Mouse (Mus musculus): ENCODE data around the gene Ephb2. TPM values are rescaled to one million over a fixed set of nuclear protein-coding genes. Genes with fewer than 3 reads are reported as not detected.

The Ephb2 gene
- polyA plus RNA-seq, 1 experiment from 2014 or later, result 2.3 TPM

DNA sequence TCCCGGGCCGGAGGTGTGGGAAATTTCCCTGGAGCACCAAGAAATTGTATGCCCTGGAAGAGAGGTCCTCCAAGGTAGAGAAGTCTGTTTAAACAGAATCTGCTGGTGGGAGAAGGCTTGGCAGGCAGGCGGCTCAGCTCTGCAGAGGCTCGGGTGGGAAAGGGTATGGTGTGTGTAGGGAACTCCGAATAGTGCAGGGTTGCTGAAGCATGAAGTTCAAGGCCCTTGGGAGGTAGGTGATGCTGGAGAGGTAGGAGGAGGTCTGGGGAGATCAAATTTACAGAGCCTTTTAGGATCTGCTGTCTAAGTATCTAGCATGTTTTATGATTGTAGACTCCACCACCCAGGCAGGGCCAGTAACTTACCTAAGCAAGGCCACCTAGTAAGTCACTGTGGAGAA, 130.7 kb downstream of the Ephb2 start:
- no peaks in the 10 kb centered on the region for H3K36me3 ChIP-seq (ENCODE audit: control insufficient read depth, insufficient read depth, low read length)
- no peak overlapping the region for H3K27ac ChIP-seq (replicated peaks)
- H3K4me2 ChIP-seq (replicated peaks; ENCODE audit: low read depth), result no peak overlapping the region
- DNase-seq (ENCODE audit: low spot score), result no peak
- no peak for ATAC-seq (ENCODE audit: low FRiP score, low TSS enrichment)
- no peak overlapping the region for H3K9ac ChIP-seq (ENCODE audit: low read length)
- no peaks in the 10 kb centered on the region for H3K9me3 ChIP-seq (ENCODE audit: control insufficient read depth, low read length)
- 75% methylated on average over 5 of the region's 5 CpGs for WGBS
- no peak overlapping the region for H3K4me3 ChIP-seq (ENCODE audit: low read depth, low read length)
- TF ChIP-seq CTCF (IDR thresholded peaks at IDR 0.05; ENCODE audit: low read depth), result no peak
- no peak for TF ChIP-seq EP300 (optimal IDR thresholded peaks at IDR 0.05)
- H3K27me3 ChIP-seq (ENCODE audit: control insufficient read depth, insufficient read depth, low read length), result no peaks in the 10 kb centered on the region
- no peaks in the 10 kb centered on the region for H3K4me1 ChIP-seq (replicated peaks; ENCODE audit: control insufficient read depth, insufficient read depth)

DNA sequence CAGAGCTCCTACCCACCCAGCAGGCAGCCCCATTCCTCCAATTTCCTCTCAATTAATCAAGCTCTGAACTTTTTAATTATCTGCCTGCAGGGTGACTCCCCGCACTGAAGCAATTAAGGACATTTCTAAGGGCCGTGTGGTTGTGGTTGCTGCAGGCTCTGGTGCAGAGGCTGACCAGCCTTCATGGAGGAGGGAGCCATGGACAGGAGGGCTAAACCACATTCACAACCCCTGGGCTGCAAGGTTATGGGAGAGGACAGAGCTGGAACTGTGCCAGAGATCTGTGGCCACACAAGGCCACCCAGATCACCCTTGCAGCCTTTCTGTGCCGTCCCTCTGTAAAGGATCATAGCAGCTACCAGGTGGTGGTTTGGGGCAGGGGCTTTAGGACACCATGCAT, 131.2 kb downstream of the Ephb2 start:
- Histone ChIP-seq H3K27me3 (ENCODE audit: control insufficient read depth, insufficient read depth, low read length) (no peaks in the 10 kb centered on the region), H3K4me1 (replicated peaks; ENCODE audit: control insufficient read depth, insufficient read depth) (no peaks in the 10 kb centered on the region), H3K4me3 (ENCODE audit: low read depth, low read length) (no peak overlapping the region), H3K9ac (ENCODE audit: low read length) (no peak overlapping the region), H3K9me3 (ENCODE audit: control insufficient read depth, low read length) (no peaks in the 10 kb centered on the region), H3K4me2 (replicated peaks; ENCODE audit: low read depth) (no peak overlapping the region), H3K27ac (replicated peaks) (no peak overlapping the region), H3K36me3 (ENCODE audit: control insufficient read depth, insufficient read depth, low read length) (no peaks in the 10 kb centered on the region)
- 72% methylated on average over 3 of the region's 3 CpGs for WGBS
- no peak for ATAC-seq (ENCODE audit: low FRiP score, low TSS enrichment)
- no peak for TF ChIP-seq CTCF (IDR thresholded peaks at IDR 0.05; ENCODE audit: low read depth)
- TF ChIP-seq EP300 (optimal IDR thresholded peaks at IDR 0.05), result no peak
- DNase-seq (ENCODE audit: low spot score), result no peak

DNA sequence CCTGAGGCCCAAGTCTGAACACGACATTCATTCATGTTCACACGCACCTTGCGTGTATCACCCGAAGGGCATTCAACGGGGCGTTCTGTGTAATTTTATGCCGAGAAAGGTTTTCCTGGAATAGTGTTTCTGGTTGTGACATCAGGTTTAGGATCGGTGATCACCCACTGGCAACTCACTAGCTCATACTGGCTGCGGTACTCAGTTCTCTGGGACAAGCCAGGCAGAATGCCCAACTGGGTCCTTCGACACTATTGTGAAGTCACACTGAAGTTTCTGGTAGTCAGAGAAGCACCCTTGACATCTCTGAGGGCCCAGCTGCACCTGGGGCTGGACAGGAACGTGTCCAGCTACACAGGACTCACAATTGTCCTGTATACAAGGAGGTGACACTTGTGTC, 132.4 kb downstream of the Ephb2 start:
- DNase-seq (ENCODE audit: low spot score) (no peak), ATAC-seq (ENCODE audit: low FRiP score, low TSS enrichment) (no peak)
- H3K4me3 ChIP-seq (ENCODE audit: low read depth, low read length), result no peak overlapping the region
- no peak overlapping the region for H3K9ac ChIP-seq (ENCODE audit: low read length)
- TF ChIP-seq EP300 (optimal IDR thresholded peaks at IDR 0.05) (no peak), CTCF (IDR thresholded peaks at IDR 0.05; ENCODE audit: low read depth) (no peak)
- H3K9me3 ChIP-seq (ENCODE audit: control insufficient read depth, low read length), result no peaks in the 10 kb centered on the region
- WGBS, result 81% methylated on average over 11 of the region's 11 CpGs
- no peak overlapping the region for H3K27ac ChIP-seq (replicated peaks)
- H3K27me3 ChIP-seq (ENCODE audit: control insufficient read depth, insufficient read depth, low read length), result no peaks in the 10 kb centered on the region
- no peaks in the 10 kb centered on the region for H3K4me1 ChIP-seq (replicated peaks; ENCODE audit: control insufficient read depth, insufficient read depth)
- no peak overlapping the region for H3K4me2 ChIP-seq (replicated peaks; ENCODE audit: low read depth)
- H3K36me3 ChIP-seq (ENCODE audit: control insufficient read depth, insufficient read depth, low read length), result no peaks in the 10 kb centered on the region

GRCm38 (mm10) chr4:136702456-136702855, 133.3 kb downstream of the Ephb2 start:
- no peak overlapping the region for H3K9ac ChIP-seq (ENCODE audit: low read length)
- ATAC-seq (ENCODE audit: low FRiP score, low TSS enrichment), result no peak
- 78% methylated on average over 8 of the region's 8 CpGs for WGBS

DNA sequence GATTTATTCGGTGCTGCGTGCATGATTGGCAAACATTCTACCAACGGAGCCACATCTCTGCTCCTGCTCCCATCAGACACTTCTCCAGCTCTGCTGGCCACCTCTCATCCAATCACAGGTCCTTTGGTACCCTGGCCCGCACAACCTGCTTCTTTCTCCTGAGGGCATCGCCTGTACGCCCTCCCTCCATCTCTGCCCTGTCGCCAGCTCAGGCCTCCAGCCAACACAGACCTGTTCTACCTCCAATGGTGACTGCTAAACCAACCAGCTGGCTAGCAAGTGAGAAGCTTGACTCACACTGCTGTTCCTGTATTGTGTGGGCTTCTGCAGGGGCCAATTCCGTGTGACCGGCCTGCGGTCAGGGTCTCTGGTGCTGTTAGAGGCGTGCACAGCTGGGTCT, 134.6 kb downstream of the Ephb2 start:
- Histone ChIP-seq H3K4me2 (replicated peaks; ENCODE audit: low read depth) (no peak overlapping the region), H3K9ac (ENCODE audit: low read length) (no peak overlapping the region), H3K4me1 (replicated peaks; ENCODE audit: control insufficient read depth, insufficient read depth) (no peaks in the 10 kb centered on the region), H3K4me3 (ENCODE audit: low read depth, low read length) (no peak overlapping the region), H3K27ac (replicated peaks) (no peak overlapping the region), H3K36me3 (ENCODE audit: control insufficient read depth, insufficient read depth, low read length) (no peaks in the 10 kb centered on the region), H3K9me3 (ENCODE audit: control insufficient read depth, low read length) (no peaks in the 10 kb centered on the region), H3K27me3 (ENCODE audit: control insufficient read depth, insufficient read depth, low read length) (no peaks in the 10 kb centered on the region)
- ATAC-seq (ENCODE audit: low FRiP score, low TSS enrichment), result no peak
- no peak for DNase-seq (ENCODE audit: low spot score)
- no peak for TF ChIP-seq CTCF (IDR thresholded peaks at IDR 0.05; ENCODE audit: low read depth)
- no peak for TF ChIP-seq EP300 (optimal IDR thresholded peaks at IDR 0.05)
- WGBS, result 94% methylated on average over 11 of the region's 11 CpGs

More at GRCm38 (mm10) chr4:136702456-136702855, 133.3 kb downstream of the Ephb2 start:
- no peak overlapping the region for H3K4me2 ChIP-seq (replicated peaks; ENCODE audit: low read depth)
- no peak overlapping the region for H3K27ac ChIP-seq (replicated peaks)
- DNase-seq (ENCODE audit: low spot score), result no peak
- H3K36me3 ChIP-seq (ENCODE audit: control insufficient read depth, insufficient read depth, low read length), result no peaks in the 10 kb centered on the region
- no peak for TF ChIP-seq EP300 (optimal IDR thresholded peaks at IDR 0.05)
- no peak for TF ChIP-seq CTCF (IDR thresholded peaks at IDR 0.05; ENCODE audit: low read depth)
- H3K4me1 ChIP-seq (replicated peaks; ENCODE audit: control insufficient read depth, insufficient read depth), result no peaks in the 10 kb centered on the region
- no peaks in the 10 kb centered on the region for H3K9me3 ChIP-seq (ENCODE audit: control insufficient read depth, low read length)
- no peaks in the 10 kb centered on the region for H3K27me3 ChIP-seq (ENCODE audit: control insufficient read depth, insufficient read depth, low read length)
- H3K4me3 ChIP-seq (ENCODE audit: low read depth, low read length), result no peak overlapping the region

- DNase-seq (ENCODE audit: low spot score) (no peak), ATAC-seq (ENCODE audit: low FRiP score, low TSS enrichment) (no peak)
- Histone ChIP-seq H3K27ac (replicated peaks) (no peak overlapping the region), H3K27me3 (ENCODE audit: control insufficient read depth, insufficient read depth, low read length) (no peaks in the 10 kb centered on the region), H3K9ac (ENCODE audit: low read length) (no peak overlapping the region), H3K9me3 (ENCODE audit: control insufficient read depth, low read length) (no peaks in the 10 kb centered on the region), H3K36me3 (ENCODE audit: control insufficient read depth, insufficient read depth, low read length) (no peaks in the 10 kb centered on the region; the same call in 1 of the 2 replicates), H3K4me1 (replicated peaks; ENCODE audit: control insufficient read depth, insufficient read depth) (no peaks in the 10 kb centered on the region), H3K4me2 (replicated peaks; ENCODE audit: low read depth) (no peak overlapping the region), H3K4me3 (ENCODE audit: low read depth, low read length) (no peak overlapping the region)
- no peak for TF ChIP-seq EP300 (optimal IDR thresholded peaks at IDR 0.05)
- 83% methylated on average over 7 of the region's 7 CpGs for WGBS
Measured at GRCm38 (mm10) chr4:136699084-136699450, 136.7 kb downstream of the Ephb2 start.
